Mouse (Mus musculus) heart, embryonic 14.5 days (tissue): ENCODE measurements at regions not wholly inside any gene's neighbourhood (a gene's known extent, or its start where the extent isn't known, plus 50 kb on each side); places are given as distances from the start of the nearest gene placed in this dataset.

Experiments used
- ATAC-seq: fragments of 200-750 bp; cut with Nextera tagmentation; 2 replicates; pipeline ENCODE4 v1.8.0; 2017; ENCODE audit warnings: low read depth, moderate TSS enrichment; ENCODE audit not compliant: insufficient number of reproducible peaks, insufficient read depth, low FRiP score
- H3K27ac ChIP-seq, 2 experiments: fragments of 200-500 bp in 1 of 2; fragments of 300-500 bp in 1 of 2; sonication (generic) in 1 of 2; replicated peaks in 1 of 2; 2 replicates each; pipeline ENCODE4 v1.5.1; 2012 to 2014; ENCODE audit warnings: low read depth in 2 of 2, low read length in 2 of 2, control low read depth in 1 of 2, mild to moderate bottlenecking in 1 of 2, mixed read lengths in 1 of 2; ENCODE audit not compliant: control insufficient read depth in 1 of 2, insufficient read depth in 1 of 2
- H3K27me3 ChIP-seq: fragments of 300-500 bp; sonication (generic); 2 replicates; pipeline ENCODE4 v1.6.1; 2014; ENCODE audit warnings: mild to moderate bottlenecking, low read length, control low read depth; ENCODE audit not compliant: control insufficient read depth, insufficient read depth
- H3K36me3 ChIP-seq: fragments of 300-500 bp; sonication (generic); 2 replicates; pipeline ENCODE4 v1.6.1; 2014; ENCODE audit warnings: mild to moderate bottlenecking, control low read depth, low read length, mixed read lengths; ENCODE audit not compliant: control insufficient read depth, insufficient read depth
- H3K4me1 ChIP-seq, 2 experiments: fragments of 200-500 bp in 1 of 2; fragments of 300-500 bp in 1 of 2; sonication (generic) in 1 of 2; 2 replicates each; pipeline ENCODE4 v1.6.1; 2012 to 2014; ENCODE audit warnings: low read length in 2 of 2, control low read depth in 1 of 2, mixed read lengths in 1 of 2; ENCODE audit not compliant: control insufficient read depth in 2 of 2, insufficient read depth in 2 of 2
- H3K4me2 ChIP-seq: fragments of 300-500 bp; sonication (generic); 2 replicates; pipeline ENCODE4 v1.6.1; 2014; ENCODE audit warnings: mild to moderate bottlenecking, low read length
- H3K4me3 ChIP-seq, 2 experiments: fragments of 200-500 bp in 1 of 2; fragments of 300-500 bp in 1 of 2; sonication (generic) in 1 of 2; 2 replicates each; pipeline ENCODE4 v1.5.1; 2012 to 2014; ENCODE audit warnings: low read length in 2 of 2, mild to moderate bottlenecking in 2 of 2, control low read depth in 1 of 2, low read depth in 1 of 2, moderate library complexity in 1 of 2; ENCODE audit not compliant: control insufficient read depth in 1 of 2, insufficient read depth in 1 of 2
- H3K9ac ChIP-seq: fragments of 300-500 bp; sonication (generic); 2 replicates; pipeline ENCODE4 v1.6.1; 2014; ENCODE audit warnings: mild to moderate bottlenecking, low read length
- H3K9me3 ChIP-seq: fragments of 300-500 bp; sonication (generic); 2 replicates; pipeline ENCODE4 v1.6.1; 2016; ENCODE audit warnings: low read length, control low read depth; ENCODE audit not compliant: control insufficient read depth
- WGBS: fragments of 180-500 bp; shearing (Covaris S2); extraction: QIAGEN DNeasy Blood & Tissue Kit; methylation state at CpG from one replicate; pipeline ENCODE4 v1.1.7; 2014; 5-methylcytosine and 5-hydroxymethylcytosine counted together

- ATAC-seq, result no peak
- H3K27ac ChIP-seq, result no peak overlapping the region
- no peak overlapping the region for H3K4me3 ChIP-seq
- peaks cover 2 to 5% of the 10 kb centered on the region in 2 experiments; a peak in 1 of 4 replicates for H3K4me1 ChIP-seq
- no peaks in the 10 kb centered on the region for H3K36me3 ChIP-seq
- H3K4me2 ChIP-seq, result no peak overlapping the region
- WGBS, result 75% methylated on average over 4 of the region's 4 CpGs
- no peaks in the 10 kb centered on the region for H3K9me3 ChIP-seq
- H3K9ac ChIP-seq, result no peak overlapping the region
- H3K27me3 ChIP-seq, result no peaks in the 10 kb centered on the region
These were observed 110.8 kb upstream of the Marcks start for GRCm38 (mm10) chr10:37249511-37249910.

DNA sequence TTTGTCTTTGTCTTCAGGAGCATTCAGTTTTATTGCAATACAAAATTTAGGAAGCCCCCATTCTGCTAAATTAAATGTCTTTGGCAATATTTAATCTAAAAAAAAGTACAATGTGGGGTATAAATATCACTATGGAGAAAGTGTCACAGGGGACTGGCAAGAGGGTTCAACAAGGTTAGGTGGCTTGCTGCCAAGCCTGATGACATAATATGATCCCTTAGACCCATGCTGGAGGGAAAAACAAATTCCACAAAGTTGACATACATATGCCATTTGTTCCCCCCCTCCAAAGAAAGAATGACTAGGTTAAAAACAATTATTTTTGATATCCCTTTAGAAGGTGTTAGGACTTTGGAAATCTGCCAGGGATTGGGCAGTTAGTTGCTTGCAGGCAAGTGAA is 108.4 kb upstream of the Marcks start:
- no peak for ATAC-seq
- Histone ChIP-seq H3K27ac (no peak overlapping the region), H3K27me3 (no peaks in the 10 kb centered on the region), H3K4me2 (no peak overlapping the region), H3K4me1 (peaks cover 2 to 5% of the 10 kb centered on the region in 2 experiments; a peak in 1 of 4 replicates), H3K36me3 (no peaks in the 10 kb centered on the region), H3K9ac (no peak overlapping the region), H3K4me3 (no peak overlapping the region), H3K9me3 (no peaks in the 10 kb centered on the region)

GRCm38 (mm10) chr10:37243136-37243535 is 104.4 kb upstream of the Marcks start:
- H3K9ac ChIP-seq, result no peak overlapping the region
- H3K27ac ChIP-seq, result no peak overlapping the region
- no peaks in the 10 kb centered on the region for H3K36me3 ChIP-seq
- no peaks in the 10 kb centered on the region for H3K27me3 ChIP-seq
- WGBS, result 80% methylated on average over 2 of the region's 2 CpGs
- H3K4me2 ChIP-seq, result no peak overlapping the region
- no peak overlapping the region for H3K4me3 ChIP-seq
- H3K9me3 ChIP-seq, result no peaks in the 10 kb centered on the region
- ATAC-seq, result no peak
- H3K4me1 ChIP-seq, result 0 out of 4 replicates have a peak, but pooled peaks cover 0 to 10% of the 10 kb centered on the region in 2 experiments

DNA sequence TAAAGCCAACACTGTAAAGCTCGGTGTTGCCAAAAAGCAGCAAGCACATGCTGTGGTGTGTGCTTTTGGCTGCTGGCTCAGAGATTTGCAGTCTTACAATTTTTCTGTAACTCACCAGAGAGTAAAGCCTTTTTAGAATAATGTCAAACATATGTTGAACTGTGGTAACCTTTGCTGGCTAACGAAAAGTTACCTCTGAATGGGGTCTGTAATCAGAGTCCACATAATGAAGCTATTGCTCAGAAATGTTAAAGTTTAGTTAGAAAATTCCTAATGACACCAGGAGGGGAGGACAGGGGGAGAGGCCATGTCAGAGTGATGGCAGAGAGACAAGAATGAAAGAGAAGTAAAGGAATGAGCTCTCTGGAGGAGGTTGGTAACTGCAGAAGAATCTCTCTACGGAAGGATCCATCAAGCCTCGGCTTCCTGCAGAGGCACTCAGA is 103.1 kb upstream of the Marcks start:
- Histone ChIP-seq H3K36me3 (no peaks in the 10 kb centered on the region), H3K27me3 (no peaks in the 10 kb centered on the region), H3K4me2 (no peak overlapping the region), H3K9ac (no peak overlapping the region), H3K27ac (no peak overlapping the region), H3K4me3 (no peak overlapping the region), H3K4me1 (0 out of 4 replicates have a peak, but pooled peaks cover 0 to 5% of the 10 kb centered on the region in 2 experiments), H3K9me3 (no peaks in the 10 kb centered on the region)
- ATAC-seq, result no peak
- 68% methylated on average over 4 of the region's 4 CpGs for WGBS

GRCm38 (mm10) chr10:37240634-37241033 is 101.9 kb upstream of the Marcks start:
- WGBS, result 29% methylated on average over 4 of the region's 4 CpGs
- no peak for ATAC-seq

DNA sequence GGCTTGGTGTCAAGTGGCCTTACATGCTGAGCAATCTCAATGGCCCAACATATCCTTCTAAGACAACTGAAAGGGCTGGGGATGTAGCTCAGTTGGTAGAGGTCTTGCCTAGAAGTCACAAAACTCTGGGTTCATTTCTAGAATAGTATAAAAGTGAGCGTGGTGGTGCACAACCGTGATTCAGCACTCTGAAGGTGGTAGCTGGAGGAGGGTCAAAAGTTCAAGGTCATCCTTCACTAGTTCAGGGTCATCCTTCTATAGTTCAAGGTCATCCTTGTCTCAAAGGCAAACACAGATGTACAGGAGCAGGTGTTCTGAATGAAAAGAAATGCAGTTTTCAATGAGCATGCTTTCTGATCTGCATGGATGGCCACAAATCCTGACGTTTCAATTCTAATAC is 101.5 kb upstream of the Marcks start:
- peaks cover 2 to 6% of the 10 kb centered on the region in 2 experiments; a peak in 3 of 4 replicates for H3K4me1 ChIP-seq
- ATAC-seq, result no peak
- H3K27ac ChIP-seq, result 0 out of 4 replicates have a peak overlapping the region, but pooled peaks of 1 of the 2 experiments have one; percentile 8
- no peaks in the 10 kb centered on the region for H3K27me3 ChIP-seq
- H3K4me3 ChIP-seq, result no peak overlapping the region
- whole genome bisulfite sequencing, result 75% methylated on average over 3 of the region's 3 CpGs
- H3K4me2 ChIP-seq, result no peak overlapping the region
- no peak overlapping the region for H3K9ac ChIP-seq
- H3K9me3 ChIP-seq, result no peaks in the 10 kb centered on the region
- H3K36me3 ChIP-seq, result no peaks in the 10 kb centered on the region

More at GRCm38 (mm10) chr10:37240634-37241033, 101.9 kb upstream of the Marcks start:
- Histone ChIP-seq H3K27me3 (no peaks in the 10 kb centered on the region), H3K4me3 (no peak overlapping the region), H3K36me3 (no peaks in the 10 kb centered on the region), H3K4me1 (peaks cover 2 to 5% of the 10 kb centered on the region in 2 experiments; a peak in 1 of 4 replicates), H3K9ac (no peak overlapping the region), H3K4me2 (no peak overlapping the region), H3K9me3 (no peaks in the 10 kb centered on the region), H3K27ac (0 out of 4 replicates have a peak overlapping the region, but pooled peaks of 1 of the 2 experiments have one; percentile 8)

DNA sequence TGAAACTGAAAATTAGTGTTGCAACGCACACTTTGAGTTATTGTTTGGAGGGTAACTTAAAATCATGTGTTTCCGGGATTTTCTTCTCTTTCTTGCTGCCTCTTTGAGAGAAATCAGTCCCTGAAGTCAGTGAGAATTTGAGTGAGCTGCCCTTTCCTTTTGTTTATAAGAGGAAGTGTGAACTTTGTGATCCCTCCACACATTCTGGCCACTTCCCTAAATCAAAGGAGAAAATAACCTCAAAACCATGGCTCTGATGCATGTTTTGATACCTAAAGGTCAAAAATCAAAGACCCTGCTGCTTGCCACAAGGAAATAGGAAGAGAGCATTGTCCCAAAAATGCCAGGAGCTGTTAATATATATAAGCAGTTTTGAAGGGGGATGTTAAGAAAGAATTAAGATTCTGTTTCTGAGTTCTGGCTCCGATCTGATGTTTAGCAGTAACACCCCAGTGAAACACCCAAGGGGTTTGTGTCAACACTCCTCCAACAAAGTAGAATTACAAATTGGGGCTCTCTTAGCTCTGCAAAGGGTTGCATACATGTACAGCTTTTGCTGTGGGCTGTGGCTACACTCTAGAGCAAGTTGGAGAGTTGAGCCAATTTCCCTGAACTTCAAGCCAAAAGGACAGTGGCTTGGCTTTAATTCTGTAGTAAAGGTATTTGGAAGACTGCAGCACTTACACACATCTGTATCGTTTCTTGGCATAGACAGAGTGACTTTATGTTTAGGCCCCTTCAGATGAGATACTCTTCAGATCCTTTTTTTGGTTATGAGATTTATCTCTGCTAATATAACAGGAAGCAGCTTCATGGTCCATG is 97.5 kb upstream of the Marcks start:
- H3K4me2 ChIP-seq, result no peak overlapping the region
- no peaks in the 10 kb centered on the region for H3K36me3 ChIP-seq
- H3K9ac ChIP-seq, result no peak overlapping the region
- H3K27me3 ChIP-seq, result no peaks in the 10 kb centered on the region
- H3K27ac ChIP-seq, result peak overlapping the region; percentile 48 to 62
- peaks cover 17 to 32% of the 10 kb centered on the region in 2 experiments for H3K4me1 ChIP-seq
- WGBS, result 57% methylated on average over 4 of the region's 4 CpGs
- ATAC-seq, result no peak
- no peaks in the 10 kb centered on the region for H3K9me3 ChIP-seq
- no peak overlapping the region for H3K4me3 ChIP-seq
